Mouse (Mus musculus): Measurements from ENCODE around the gene Cnih2. TPM values are rescaled to one million over a fixed set of nuclear protein-coding genes. Genes with fewer than 3 reads are reported as not detected.
A peak's percentile ranks its signal among the peaks of the same experiment; 100 is the strongest.

The Cnih2 gene
- polyA plus RNA-seq, 1 experiment from 2014 or later, result 34.5 TPM

- Histone ChIP-seq H3K9me3 (no peaks in the 10 kb centered on the region), H3K36me3 (no peaks in the 10 kb centered on the region), H3K4me1 (peaks cover 42% of the 10 kb centered on the region), H3K9ac (peak overlapping the region; percentile 69), H3K4me2 (replicated peaks) (peak overlapping the region; percentile 97), H3K27ac (peak overlapping the region; percentile 98), H3K27me3 (no peaks in the 10 kb centered on the region; the same call in 1 of the 2 replicates), H3K4me3 (peak overlapping the region; percentile 71)
- WGBS, result 2% methylated on average over 20 of the region's 20 CpGs
- peak; percentile 29; the same call in 1 of the 2 replicates for ATAC-seq (ENCODE audit: low FRiP score, low read depth)
Measured at GRCm38 (mm10) chr19:5072389-5073019, 25.8 kb downstream of the Cnih2 start.

GRCm38 (mm10) chr19:5071545-5072369, 26.6 kb downstream of the Cnih2 start:
- Histone ChIP-seq H3K4me2 (replicated peaks) (peak overlapping the region; percentile 97), H3K36me3 (no peaks in the 10 kb centered on the region), H3K4me1 (peaks cover 50% of the 10 kb centered on the region), H3K27me3 (no peaks in the 10 kb centered on the region; the same call in 1 of the 2 replicates), H3K27ac (peak overlapping the region; percentile 98), H3K9ac (peak overlapping the region; percentile 69), H3K9me3 (no peaks in the 10 kb centered on the region), H3K4me3 (peak overlapping the region; percentile 71)
- peak; percentile 85 for ATAC-seq (ENCODE audit: low FRiP score, low read depth)
- under 1% methylated on average over 38 of the region's 40 CpGs for WGBS

GRCm38 (mm10) chr19:5071077-5071476, 27.2 kb downstream of the Cnih2 start:
- ATAC-seq (ENCODE audit: low FRiP score, low read depth), result no peak
- Histone ChIP-seq H3K4me1 (peaks cover 54% of the 10 kb centered on the region), H3K4me3 (peak overlapping the region; percentile 71), H3K9ac (peak overlapping the region; percentile 69), H3K27me3 (no peaks in the 10 kb centered on the region; the same call in 1 of the 2 replicates), H3K4me2 (replicated peaks) (peak overlapping the region; percentile 97), H3K36me3 (no peaks in the 10 kb centered on the region), H3K9me3 (no peaks in the 10 kb centered on the region), H3K27ac (peak overlapping the region; percentile 98)
- 3% methylated on average over 11 of the region's 11 CpGs for WGBS

- Histone ChIP-seq H3K4me3 (peak overlapping the region; percentile 71), H3K36me3 (no peaks in the 10 kb centered on the region), H3K9me3 (no peaks in the 10 kb centered on the region), H3K9ac (peak overlapping the region; percentile 69; the same call in 1 of the 2 replicates), H3K4me2 (replicated peaks) (peak overlapping the region; percentile 97), H3K4me1 (peaks cover 58% of the 10 kb centered on the region), H3K27ac (peak overlapping the region; percentile 98), H3K27me3 (no peaks in the 10 kb centered on the region; the same call in 1 of the 2 replicates)
- no peak for ATAC-seq (ENCODE audit: low FRiP score, low read depth)
- WGBS, result 77% methylated on average over 7 of the region's 7 CpGs
Measured at GRCm38 (mm10) chr19:5069978-5070377, 28.3 kb downstream of the Cnih2 start.

DNA sequence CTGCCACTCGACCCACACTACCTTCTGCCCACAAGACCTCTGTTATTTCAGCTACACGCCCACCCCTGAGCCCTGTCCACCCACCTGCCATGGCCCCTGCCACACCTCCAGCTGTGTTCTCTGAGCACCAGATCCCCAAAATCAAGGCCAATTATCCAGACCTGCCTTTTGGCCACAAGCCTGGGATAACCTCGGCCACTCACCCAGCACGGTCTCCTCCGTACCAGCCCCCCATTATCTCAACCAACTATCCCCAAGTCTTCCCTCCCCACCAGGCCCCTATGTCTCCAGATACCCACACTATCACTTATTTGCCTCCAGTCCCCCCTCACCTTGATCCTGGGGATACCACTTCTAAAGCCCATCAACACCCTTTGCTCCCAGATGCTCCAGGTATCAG, 28.8 kb downstream of the Cnih2 start:
- H3K4me3 ChIP-seq, result peak overlapping the region; percentile 71
- peak overlapping the region; percentile 91 for H3K9ac ChIP-seq
- H3K36me3 ChIP-seq, result no peaks in the 10 kb centered on the region
- WGBS, result 68% methylated on average over 5 of the region's 5 CpGs
- ATAC-seq (ENCODE audit: low FRiP score, low read depth), result no peak
- no peaks in the 10 kb centered on the region; the same call in 1 of the 2 replicates for H3K27me3 ChIP-seq
- H3K4me2 ChIP-seq (replicated peaks), result peak overlapping the region; percentile 97
- no peaks in the 10 kb centered on the region for H3K9me3 ChIP-seq
- peaks cover 61% of the 10 kb centered on the region for H3K4me1 ChIP-seq
- H3K27ac ChIP-seq, result peak overlapping the region; percentile 98; the same call in 1 of the 2 replicates

DNA sequence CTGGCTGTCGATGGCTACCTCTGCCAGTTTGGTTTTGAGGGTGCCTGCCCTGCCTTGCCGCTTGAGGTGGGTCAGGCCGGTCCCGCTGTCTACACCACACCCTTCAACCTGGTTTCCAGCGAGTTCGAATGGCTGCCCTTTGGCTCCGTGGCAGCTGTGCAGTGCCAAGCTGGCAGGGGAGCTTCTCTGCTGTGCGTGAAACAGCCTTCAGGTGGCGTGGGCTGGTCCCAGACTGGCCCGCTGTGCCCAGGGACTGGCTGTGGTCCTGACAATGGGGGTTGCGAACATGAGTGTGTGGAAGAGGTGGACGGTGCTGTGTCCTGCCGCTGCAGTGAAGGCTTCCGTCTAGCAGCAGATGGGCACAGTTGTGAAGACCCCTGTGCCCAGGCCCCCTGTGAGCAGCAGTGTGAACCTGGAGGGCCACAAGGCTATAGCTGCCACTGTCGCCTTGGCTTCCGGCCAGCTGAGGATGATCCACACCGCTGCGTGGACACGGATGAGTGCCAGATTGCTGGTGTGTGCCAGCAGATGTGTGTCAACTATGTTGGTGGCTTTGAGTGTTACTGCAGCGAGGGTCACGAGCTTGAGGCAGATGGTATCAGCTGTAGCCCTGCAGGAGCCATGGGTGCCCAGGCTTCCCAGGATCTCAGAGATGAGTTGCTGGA, 29.6 kb downstream of the Cnih2 start:
- 37% methylated on average over 21 of the region's 21 CpGs for WGBS
- Histone ChIP-seq H3K27me3 (no peaks in the 10 kb centered on the region; the same call in 1 of the 2 replicates), H3K27ac (peak overlapping the region; percentile 98), H3K4me1 (peaks cover 61% of the 10 kb centered on the region), H3K9me3 (no peaks in the 10 kb centered on the region), H3K9ac (peak overlapping the region; percentile 91), H3K4me2 (replicated peaks) (peak overlapping the region; percentile 97), H3K4me3 (peak overlapping the region; percentile 71), H3K36me3 (no peaks in the 10 kb centered on the region)
- no peak for ATAC-seq (ENCODE audit: low FRiP score, low read depth)

GRCm38 (mm10) chr19:5067867-5068569, 30.3 kb downstream of the Cnih2 start, which contains the start of gene Cd248:
Gene Cd248, plus strand, starts transcription at chr19:5068078.
- H3K27ac ChIP-seq, result peak within 1 kb of the TSS; percentile 98
- peak within 1 kb of the TSS; percentile 71 for H3K4me3 ChIP-seq
- under 1% methylated on average over 55 of the region's 56 CpGs for WGBS
- no peaks in the 10 kb centered on the region for H3K36me3 ChIP-seq
- no peaks in the 10 kb centered on the region; the same call in 1 of the 2 replicates for H3K27me3 ChIP-seq
- peak within 1 kb of the TSS; percentile 91 for H3K9ac ChIP-seq
- peak within 1 kb of the TSS; percentile 97 for H3K4me2 ChIP-seq (replicated peaks)
- no peaks in the 10 kb centered on the region for H3K9me3 ChIP-seq
- H3K4me1 ChIP-seq, result peaks cover 61% of the 10 kb centered on the region
- peak; percentile 45 for ATAC-seq (ENCODE audit: low FRiP score, low read depth)

- Histone ChIP-seq H3K9me3 (no peaks in the 10 kb centered on the region), H3K4me2 (replicated peaks) (peak overlapping the region; percentile 97), H3K27me3 (no peaks in the 10 kb centered on the region; the same call in 1 of the 2 replicates), H3K4me3 (peak overlapping the region; percentile 71), H3K9ac (peak overlapping the region; percentile 91), H3K4me1 (peaks cover 54% of the 10 kb centered on the region), H3K27ac (peak overlapping the region; percentile 98), H3K36me3 (no peaks in the 10 kb centered on the region)
- ATAC-seq (ENCODE audit: low FRiP score, low read depth), result no peak
- WGBS, result 3% methylated on average over 15 of the region's 15 CpGs
Measured at GRCm38 (mm10) chr19:5067040-5067799, 31.1 kb downstream of the Cnih2 start.

GRCm38 (mm10) chr19:5065104-5065503, 33.2 kb downstream of the Cnih2 start:
- Histone ChIP-seq H3K27ac (no peak overlapping the region), H3K4me2 (replicated peaks) (no peak overlapping the region), H3K27me3 (no peaks in the 10 kb centered on the region; the same call in 1 of the 2 replicates), H3K4me1 (peaks cover 53% of the 10 kb centered on the region), H3K4me3 (no peak overlapping the region), H3K9me3 (no peaks in the 10 kb centered on the region), H3K9ac (0 out of 2 replicates have a peak overlapping the region, but pooled peaks have one; percentile 19), H3K36me3 (no peaks in the 10 kb centered on the region)
- WGBS, result 72% methylated on average over 7 of the region's 7 CpGs
- ATAC-seq (ENCODE audit: low FRiP score, low read depth), result no peak

GRCm38 (mm10) chr19:5062446-5062845, 35.9 kb downstream of the Cnih2 start:
- Histone ChIP-seq H3K9ac (no peak overlapping the region), H3K9me3 (no peaks in the 10 kb centered on the region), H3K27me3 (no peaks in the 10 kb centered on the region), H3K4me2 (replicated peaks) (no peak overlapping the region), H3K36me3 (no peaks in the 10 kb centered on the region), H3K4me1 (peaks cover 56% of the 10 kb centered on the region), H3K4me3 (no peak overlapping the region), H3K27ac (no peak overlapping the region)
- 46% methylated on average over 6 of the region's 6 CpGs for WGBS
- ATAC-seq (ENCODE audit: low FRiP score, low read depth), result no peak

DNA sequence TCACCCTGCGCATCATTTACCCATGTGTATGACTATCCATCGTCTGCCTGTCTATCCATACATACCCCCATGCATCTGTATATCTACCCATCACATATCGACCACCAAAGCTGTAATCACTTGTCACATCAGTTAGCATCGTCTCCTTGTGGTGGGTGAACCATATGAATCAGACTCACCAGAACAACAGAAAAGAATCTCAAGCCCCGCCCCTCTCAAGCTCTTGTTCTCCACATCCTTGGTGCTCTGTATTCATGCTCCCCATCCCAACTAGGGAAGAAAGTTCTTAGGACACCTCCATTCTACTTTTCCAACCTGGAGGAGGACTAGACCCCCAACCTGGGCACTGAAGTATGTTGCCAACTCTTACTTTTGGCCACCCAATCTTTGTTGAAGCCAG, 36.3 kb downstream of the Cnih2 start:
- no peaks in the 10 kb centered on the region for H3K9me3 ChIP-seq
- WGBS, result 88% methylated on average over 5 of the region's 5 CpGs
- H3K4me1 ChIP-seq, result peaks cover 51% of the 10 kb centered on the region
- H3K4me2 ChIP-seq (replicated peaks), result no peak overlapping the region
- ATAC-seq (ENCODE audit: low FRiP score, low read depth), result no peak
- H3K36me3 ChIP-seq, result no peaks in the 10 kb centered on the region
- no peak overlapping the region for H3K9ac ChIP-seq
- no peak overlapping the region for H3K27ac ChIP-seq
- H3K4me3 ChIP-seq, result no peak overlapping the region
- H3K27me3 ChIP-seq, result no peaks in the 10 kb centered on the region

All from limb, embryonic 13.5 days (tissue).